Mouse (Mus musculus): ENCODE results near the gene Ttc16. TPM values are rescaled to one million over a fixed set of nuclear protein-coding genes. Genes with fewer than 3 reads are reported as not detected.

Ttc16 gene
- polyA plus RNA-seq, 1 experiment from 2014 or later: 0.73 TPM

DNA sequence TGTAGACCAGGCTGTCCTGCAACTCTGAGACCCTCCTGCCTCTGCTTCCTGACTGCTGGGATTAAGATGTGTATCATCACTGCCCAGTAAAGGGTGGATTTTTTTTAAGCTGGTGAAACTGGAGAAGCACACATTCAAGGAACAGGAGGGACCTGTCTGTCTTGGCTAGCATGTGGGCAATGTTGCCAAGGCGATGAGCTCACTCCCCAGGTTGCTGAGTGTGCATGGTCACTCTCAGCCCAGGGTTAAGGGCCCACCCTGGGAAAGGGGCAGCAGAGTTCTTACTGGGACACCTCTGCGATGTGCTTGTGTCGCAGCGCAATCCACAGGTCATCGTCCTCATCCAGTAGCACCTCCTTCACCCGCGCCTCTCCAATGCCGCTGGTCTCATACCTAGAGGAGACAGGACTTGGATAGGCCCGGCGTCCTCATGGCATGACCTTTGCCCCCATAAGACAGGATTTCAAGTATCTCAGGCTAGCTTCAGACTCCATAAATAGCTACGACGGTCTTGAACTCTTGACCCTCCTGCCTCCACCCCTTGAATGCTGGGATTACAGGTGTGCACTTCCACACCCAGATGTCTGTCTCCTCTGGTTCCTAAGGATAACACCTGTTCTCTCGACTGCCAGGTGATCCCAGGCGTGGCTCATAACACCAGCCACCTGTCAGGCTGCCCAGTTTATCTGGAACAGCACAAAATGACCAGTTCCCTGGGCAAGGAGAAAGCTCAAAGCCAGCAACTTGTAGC lies 33.6 kb upstream of the Ttc16 start:
- Histone ChIP-seq H3K27ac (no peak overlapping the region), H3K9me3 (no peaks in the 10 kb centered on the region), H3K4me1 (replicated peaks) (0 out of 2 replicates have a peak, but pooled peaks cover 8% of the 10 kb centered on the region), H3K27me3 (ENCODE audit: insufficient read depth, poor library complexity, severe bottlenecking) (no peaks in the 10 kb centered on the region), H3K36me3 (peaks cover 88% of the 10 kb centered on the region), H3K4me3 (no peak overlapping the region)
- no peak for DNase-seq (ENCODE audit: low spot score)
- whole genome bisulfite sequencing: 92% methylated on average over 14 of the region's 14 CpGs

DNA sequence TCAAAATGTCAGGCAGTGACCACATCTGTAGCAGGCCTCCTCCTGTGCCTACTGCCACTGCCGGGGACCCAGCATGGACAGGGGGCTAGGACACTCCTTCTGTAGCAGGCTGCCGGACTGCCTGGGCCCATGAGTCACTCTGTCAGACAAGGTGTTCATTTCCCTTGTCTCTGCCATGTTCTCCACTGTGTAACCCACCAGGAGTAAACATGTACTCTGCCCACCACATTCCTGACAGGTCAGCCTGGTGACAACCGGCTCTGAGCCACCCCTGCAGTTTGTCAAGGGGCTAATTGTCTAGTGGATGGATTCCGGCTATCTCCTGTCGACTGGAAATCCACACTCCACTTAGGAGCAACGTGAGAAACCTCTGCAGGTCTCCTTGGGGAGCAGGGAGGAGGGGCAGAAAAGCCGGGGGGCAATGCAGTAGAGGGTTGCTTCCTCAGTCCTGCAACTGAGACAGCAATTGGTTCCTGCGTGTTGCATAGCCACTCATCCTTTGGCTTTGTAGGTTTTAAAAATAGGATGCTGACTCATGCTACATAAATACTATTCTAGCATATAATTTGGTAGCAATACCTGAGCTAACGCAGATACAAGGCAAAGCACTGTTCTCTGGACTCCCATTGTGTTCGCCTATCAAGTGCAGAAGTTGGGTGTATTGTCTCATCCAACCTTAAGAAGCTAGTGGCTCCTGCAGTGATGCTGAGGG lies 23.0 kb upstream of the Ttc16 start:
- Histone ChIP-seq H3K9me3 (no peaks in the 10 kb centered on the region), H3K36me3 (peaks cover 99% of the 10 kb centered on the region), H3K27ac (0 out of 2 replicates have a peak overlapping the region, but pooled peaks have one; percentile 31), H3K4me1 (replicated peaks) (peaks cover 11% of the 10 kb centered on the region), H3K27me3 (ENCODE audit: insufficient read depth, poor library complexity, severe bottlenecking) (no peaks in the 10 kb centered on the region), H3K4me3 (no peak overlapping the region)
- WGBS: 63% methylated on average over 10 of the region's 10 CpGs
- no peak for DNase-seq (ENCODE audit: low spot score)

DNA sequence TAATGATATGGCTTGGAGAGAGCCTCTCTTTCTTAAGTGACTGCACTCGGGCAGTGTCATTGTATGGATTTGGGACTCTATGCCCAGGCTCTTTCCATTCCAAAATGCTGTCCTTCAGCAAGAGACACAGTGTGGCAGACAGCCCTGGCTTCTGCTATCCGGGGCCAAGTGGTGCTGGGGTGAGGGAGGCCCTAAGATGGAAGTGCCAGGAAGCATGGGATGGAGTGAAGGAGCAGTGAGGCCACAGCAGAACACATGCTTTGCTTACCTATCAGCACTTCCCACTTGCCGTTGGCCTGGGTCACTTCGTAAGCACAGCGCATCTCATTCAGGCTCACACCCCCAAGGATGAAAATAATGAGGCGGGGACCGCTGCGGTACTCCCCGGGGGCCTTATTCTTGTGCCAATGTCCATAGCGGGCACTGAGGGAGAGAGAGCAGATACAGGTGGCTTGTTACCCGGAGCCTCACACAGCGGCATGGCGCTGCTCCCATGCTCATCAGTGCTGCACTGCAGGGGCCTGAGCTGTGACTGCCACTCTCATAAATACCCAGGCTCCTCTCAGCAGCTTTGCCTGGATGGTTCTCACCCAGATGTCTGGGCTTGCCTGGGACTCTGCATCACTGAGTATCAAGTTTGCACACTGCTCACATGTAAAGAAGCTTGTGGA lies 20.4 kb upstream of the Ttc16 start:
- H3K4me3 ChIP-seq: no peak overlapping the region
- H3K36me3 ChIP-seq: peaks cover 91% of the 10 kb centered on the region
- peaks cover 11% of the 10 kb centered on the region for H3K4me1 ChIP-seq (replicated peaks)
- no peak for DNase-seq (ENCODE audit: low spot score)
- no peaks in the 10 kb centered on the region for H3K9me3 ChIP-seq
- no peaks in the 10 kb centered on the region for H3K27me3 ChIP-seq (ENCODE audit: insufficient read depth, poor library complexity, severe bottlenecking)
- H3K27ac ChIP-seq: no peak overlapping the region
- WGBS: 89% methylated on average over 13 of the region's 13 CpGs

DNA sequence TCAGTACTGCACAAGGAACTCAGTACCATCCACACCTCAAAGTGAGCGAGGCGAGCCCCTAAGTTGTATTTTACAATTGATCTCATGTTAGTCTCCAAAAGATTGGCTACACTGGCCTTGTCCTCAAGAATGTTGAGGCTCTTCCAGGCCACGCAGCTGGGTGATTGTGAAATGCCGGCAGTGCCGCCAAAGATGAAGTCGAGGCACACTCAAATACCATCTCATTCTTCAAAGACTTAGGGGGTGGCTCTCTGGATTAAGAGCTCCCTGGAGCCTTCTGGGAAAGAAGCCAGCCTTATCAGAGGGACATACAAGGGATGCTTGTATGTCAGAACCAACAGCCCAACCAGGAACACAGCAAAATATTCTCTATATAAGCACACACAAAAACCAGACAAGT lies 15.9 kb upstream of the Ttc16 start:
- WGBS: 92% methylated on average over 6 of the region's 6 CpGs
- peaks cover 68% of the 10 kb centered on the region for H3K36me3 ChIP-seq
- H3K9me3 ChIP-seq: no peaks in the 10 kb centered on the region
- no peak for DNase-seq (ENCODE audit: low spot score)
- no peak overlapping the region for H3K27ac ChIP-seq
- H3K4me1 ChIP-seq (replicated peaks): peaks cover 5% of the 10 kb centered on the region
- H3K27me3 ChIP-seq (ENCODE audit: insufficient read depth, poor library complexity, severe bottlenecking): no peaks in the 10 kb centered on the region
- no peak overlapping the region for H3K4me3 ChIP-seq

DNA sequence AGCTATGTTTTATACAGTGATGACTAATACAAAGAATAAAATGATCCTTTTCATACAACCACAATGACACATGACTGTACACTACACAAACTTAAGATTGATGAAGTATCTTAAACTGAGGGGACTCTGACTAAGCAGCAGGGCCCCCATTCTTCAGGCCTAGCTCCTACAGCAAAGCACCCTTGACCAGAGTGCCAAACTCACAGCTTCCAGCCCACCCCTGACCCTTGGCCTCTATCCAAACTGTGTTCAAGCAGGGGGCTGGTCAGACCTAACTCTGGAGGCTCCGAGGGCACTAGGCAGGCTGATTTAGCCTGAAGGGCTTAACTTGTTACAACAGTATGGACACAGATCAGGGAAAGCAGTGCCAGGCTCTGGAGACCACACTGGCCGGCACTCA lies 13.1 kb upstream of the Ttc16 start:
- Histone ChIP-seq H3K4me3 (no peak overlapping the region), H3K9me3 (no peaks in the 10 kb centered on the region), H3K27ac (no peak overlapping the region), H3K27me3 (ENCODE audit: insufficient read depth, poor library complexity, severe bottlenecking) (no peaks in the 10 kb centered on the region), H3K4me1 (replicated peaks) (peaks cover 13% of the 10 kb centered on the region), H3K36me3 (peaks cover 41% of the 10 kb centered on the region)
- WGBS: 64% methylated on average over 2 of the region's 2 CpGs
- DNase-seq (ENCODE audit: low spot score): no peak

DNA sequence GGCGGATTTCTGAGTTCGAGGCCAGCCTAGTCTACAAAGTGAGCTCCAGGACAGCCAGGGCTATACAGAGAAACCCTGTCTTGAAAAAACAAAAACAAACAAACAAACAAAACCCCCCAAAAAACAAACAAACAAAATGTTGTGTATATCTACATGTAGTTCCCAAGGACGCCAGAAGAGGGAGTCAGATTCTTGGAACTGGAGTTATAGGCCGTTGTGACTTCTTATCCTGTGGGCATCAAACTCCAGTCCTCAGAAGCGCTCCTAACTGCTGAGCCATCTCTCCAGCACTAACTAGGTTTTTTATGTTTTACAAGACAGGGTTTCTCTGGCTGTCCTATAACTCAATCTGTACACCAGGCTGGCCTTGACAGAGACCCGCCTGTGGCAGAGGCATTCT lies 11.7 kb upstream of the Ttc16 start:
- peaks cover 13% of the 10 kb centered on the region for H3K4me1 ChIP-seq (replicated peaks)
- no peak for DNase-seq (ENCODE audit: low spot score)
- H3K36me3 ChIP-seq: peaks cover 31% of the 10 kb centered on the region
- no peaks in the 10 kb centered on the region for H3K27me3 ChIP-seq (ENCODE audit: insufficient read depth, poor library complexity, severe bottlenecking)
- WGBS: 61% methylated on average over 6 of the region's 6 CpGs
- H3K27ac ChIP-seq: no peak overlapping the region
- no peaks in the 10 kb centered on the region for H3K9me3 ChIP-seq
- no peak overlapping the region for H3K4me3 ChIP-seq

DNA sequence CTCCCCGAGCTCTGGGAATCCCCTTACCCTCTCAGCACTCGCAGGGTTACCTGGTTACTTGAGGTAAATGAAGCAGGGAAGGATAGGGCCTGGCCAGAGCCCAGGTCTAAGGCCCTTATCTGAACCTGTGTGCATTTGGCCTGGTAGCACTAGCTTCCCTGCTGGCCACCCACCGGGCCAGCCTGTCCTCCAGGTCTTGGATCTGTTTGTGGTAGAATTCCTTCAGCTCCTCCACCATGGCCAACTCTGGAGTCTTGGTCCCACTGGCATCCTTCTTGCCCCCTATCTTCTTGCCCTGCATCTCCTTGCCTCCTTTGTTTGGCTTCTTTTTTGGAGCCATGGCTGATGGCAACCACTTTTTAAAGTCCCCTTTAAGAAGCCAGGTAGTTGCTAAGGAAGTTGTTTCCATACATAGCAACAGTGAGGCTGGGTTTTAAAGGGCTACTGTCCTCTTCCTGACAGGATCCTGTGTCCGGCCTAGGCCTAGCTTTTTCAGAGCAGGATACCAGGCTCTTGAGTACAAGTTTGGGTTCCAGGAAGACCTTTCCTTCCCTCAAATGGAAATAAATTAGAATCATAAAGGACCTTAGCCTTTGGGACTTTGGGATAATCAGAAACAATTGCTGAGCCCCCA lies 8.7 kb upstream of the Ttc16 start, which contains the start of gene Cfap157:
Gene Cfap157 (minus strand): TSS at position 381 of the 634 bp plus-strand sequence.
- peaks cover 21% of the 10 kb centered on the region for H3K4me1 ChIP-seq (replicated peaks)
- peaks cover 7% of the 10 kb centered on the region; the same call in 1 of the 2 replicates for H3K36me3 ChIP-seq
- H3K4me3 ChIP-seq: no peak within 1 kb of the TSS
- peak within 1 kb of the TSS; percentile 53; the same call in 1 of the 2 replicates for H3K27ac ChIP-seq
- no peaks in the 10 kb centered on the region for H3K9me3 ChIP-seq
- DNase-seq (ENCODE audit: low spot score): no peak
- WGBS: 68% methylated on average over 4 of the region's 4 CpGs
- no peaks in the 10 kb centered on the region for H3K27me3 ChIP-seq (ENCODE audit: insufficient read depth, poor library complexity, severe bottlenecking)

DNA sequence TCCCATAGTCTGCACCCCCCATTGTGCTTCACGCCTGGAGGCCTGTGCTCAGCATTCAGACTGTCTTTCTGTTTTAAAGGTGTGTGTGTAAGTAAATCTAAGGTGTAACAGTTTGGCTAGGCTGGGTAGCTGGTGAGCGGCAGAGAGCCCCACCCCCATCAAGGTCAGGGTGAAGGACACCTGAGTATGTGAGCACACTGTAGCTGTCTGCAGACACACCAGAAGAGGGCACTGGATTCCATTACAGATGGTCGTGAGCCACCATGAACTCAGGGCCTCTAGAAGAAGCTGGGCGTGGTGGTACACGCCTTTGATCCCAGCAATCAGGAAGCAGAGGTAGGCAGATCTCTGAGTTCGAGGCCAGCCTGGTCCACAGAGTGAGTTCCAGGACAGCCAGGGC lies 6.3 kb upstream of the Ttc16 start:
- no peak for DNase-seq (ENCODE audit: low spot score)
- no peak overlapping the region for H3K4me3 ChIP-seq
- H3K27me3 ChIP-seq (ENCODE audit: insufficient read depth, poor library complexity, severe bottlenecking): peaks cover 8% of the 10 kb centered on the region
- 0 out of 2 replicates have a peak, but pooled peaks cover 2% of the 10 kb centered on the region for H3K36me3 ChIP-seq
- WGBS: 82% methylated on average over 6 of the region's 6 CpGs
- H3K27ac ChIP-seq: no peak overlapping the region
- H3K9me3 ChIP-seq: no peaks in the 10 kb centered on the region
- peaks cover 18% of the 10 kb centered on the region for H3K4me1 ChIP-seq (replicated peaks)

DNA sequence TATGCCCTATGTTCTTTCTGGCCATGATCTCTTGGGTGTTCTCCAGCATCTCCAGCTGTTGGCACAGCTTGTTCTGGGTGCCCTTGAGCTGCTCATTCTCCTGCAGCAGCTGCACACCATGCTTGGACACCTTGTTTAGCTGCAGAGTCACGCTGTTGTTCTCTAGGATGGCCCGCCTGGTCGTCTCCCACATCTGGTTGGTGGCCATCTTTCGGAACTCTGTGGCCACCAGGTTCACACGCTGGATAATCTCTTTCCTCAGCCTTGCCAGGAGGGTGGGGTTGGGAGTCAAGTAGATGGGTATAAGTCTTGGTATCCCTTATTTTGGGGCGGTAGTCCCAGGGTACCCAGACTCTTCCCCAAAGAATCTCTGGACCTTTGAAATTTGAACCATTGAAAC lies 4.3 kb upstream of the Ttc16 start:
- H3K9me3 ChIP-seq: no peaks in the 10 kb centered on the region
- H3K4me1 ChIP-seq (replicated peaks): peaks cover 35% of the 10 kb centered on the region
- DNase-seq (ENCODE audit: low spot score): no peak
- WGBS: 91% methylated on average over 6 of the region's 6 CpGs
- H3K27ac ChIP-seq: no peak overlapping the region
- no peak overlapping the region for H3K4me3 ChIP-seq
- H3K27me3 ChIP-seq (ENCODE audit: insufficient read depth, poor library complexity, severe bottlenecking): peaks cover 15% of the 10 kb centered on the region
- 0 out of 2 replicates have a peak, but pooled peaks cover 2% of the 10 kb centered on the region for H3K36me3 ChIP-seq

DNA sequence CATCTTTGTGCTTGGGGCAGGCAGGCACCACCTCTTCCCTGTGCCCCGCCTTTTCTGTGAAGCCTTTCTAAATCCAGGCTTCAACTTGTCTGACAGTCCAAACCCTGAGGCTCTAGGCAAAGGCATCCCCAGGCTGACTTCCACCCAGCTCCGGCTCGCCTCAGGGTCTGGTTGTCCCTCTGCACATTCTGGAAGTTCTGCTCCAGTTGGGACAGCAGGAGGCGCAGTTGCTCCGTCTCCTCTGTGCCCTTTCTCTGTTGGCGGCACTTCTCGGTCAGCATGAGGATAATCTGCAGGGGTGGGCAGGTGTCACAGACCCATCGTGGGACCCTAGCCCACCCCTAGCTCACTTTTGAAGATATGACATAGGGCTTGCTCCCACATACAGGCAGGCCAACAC lies 3.7 kb upstream of the Ttc16 start:
- H3K27me3 ChIP-seq (ENCODE audit: insufficient read depth, poor library complexity, severe bottlenecking): peaks cover 15% of the 10 kb centered on the region
- no peak overlapping the region for H3K4me3 ChIP-seq
- 15% methylated on average over 8 of the region's 8 CpGs for WGBS
- peaks cover 33% of the 10 kb centered on the region for H3K4me1 ChIP-seq (replicated peaks)
- peak; percentile 69 for DNase-seq (ENCODE audit: low spot score)
- H3K27ac ChIP-seq: 0 out of 2 replicates have a peak overlapping the region, but pooled peaks have one; percentile 18
- no peaks in the 10 kb centered on the region for H3K9me3 ChIP-seq
- 0 out of 2 replicates have a peak, but pooled peaks cover 2% of the 10 kb centered on the region for H3K36me3 ChIP-seq

DNA sequence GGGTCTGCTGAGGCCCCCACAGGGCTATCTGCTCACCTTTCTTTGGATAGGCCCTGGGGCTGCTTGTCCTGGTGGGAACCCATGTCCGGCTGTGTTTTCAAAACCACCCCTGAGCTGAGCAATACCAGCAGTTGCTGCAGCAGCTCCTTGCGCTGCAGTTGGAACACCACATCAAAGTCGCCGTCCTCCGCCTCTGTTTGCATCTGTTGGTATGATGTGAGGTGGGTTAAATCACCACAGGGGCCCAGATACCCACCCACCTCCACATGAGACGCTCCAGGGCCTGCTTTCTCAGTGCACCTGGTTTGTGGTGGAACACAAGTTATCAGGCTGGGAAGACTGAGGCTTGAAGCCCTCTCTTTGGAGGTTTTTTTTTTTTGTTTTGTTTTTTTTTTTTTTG lies 2.6 kb upstream of the Ttc16 start:
- 0 out of 2 replicates have a peak, but pooled peaks cover 2% of the 10 kb centered on the region for H3K36me3 ChIP-seq
- 91% methylated on average over 6 of the region's 6 CpGs for WGBS
- H3K27me3 ChIP-seq (ENCODE audit: insufficient read depth, poor library complexity, severe bottlenecking): peaks cover 20% of the 10 kb centered on the region
- H3K4me3 ChIP-seq: no peak overlapping the region
- no peak for DNase-seq (ENCODE audit: low spot score)
- H3K27ac ChIP-seq: no peak overlapping the region
- peaks cover 30% of the 10 kb centered on the region for H3K4me1 ChIP-seq (replicated peaks)
- H3K9me3 ChIP-seq: no peaks in the 10 kb centered on the region

DNA sequence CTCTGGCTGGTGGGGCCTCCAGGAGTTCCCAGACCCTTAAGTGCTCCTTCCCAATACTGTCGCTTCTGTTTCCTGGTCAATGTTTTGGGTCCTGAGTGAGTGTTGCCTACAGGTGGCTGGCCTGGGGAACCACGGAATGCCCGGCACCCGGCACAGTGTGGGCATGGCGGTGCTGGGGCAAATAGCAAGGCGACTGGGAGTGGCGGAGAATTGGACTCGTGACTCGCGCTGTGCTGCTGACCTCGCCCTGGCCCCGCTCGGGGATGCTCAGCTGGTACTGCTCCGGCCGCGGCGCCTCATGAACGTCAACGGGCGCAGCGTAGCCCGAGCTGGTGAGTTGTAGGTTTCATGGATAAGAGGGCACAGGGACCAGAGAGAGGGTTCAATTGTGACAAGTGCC lies 759 bp upstream of the Ttc16 start:
- Histone ChIP-seq H3K9me3 (no peaks in the 10 kb centered on the region), H3K36me3 (0 out of 2 replicates have a peak, but pooled peaks cover 2% of the 10 kb centered on the region), H3K4me3 (peak overlapping the region; percentile 71), H3K27me3 (ENCODE audit: insufficient read depth, poor library complexity, severe bottlenecking) (peaks cover 20% of the 10 kb centered on the region), H3K27ac (no peak overlapping the region; the same call in 1 of the 2 replicates), H3K4me1 (replicated peaks) (peaks cover 39% of the 10 kb centered on the region)
- WGBS: 20% methylated on average over 22 of the region's 22 CpGs
- DNase-seq (ENCODE audit: low spot score): no peak

Measured in hindbrain, embryonic 10.5 days (tissue).